Mouse (Mus musculus) cerebellum, adult 18-20 months (tissue): Measurements from ENCODE around the gene Gfpt1.
"Not testable (repeated sequence)": the region's sequence is repeated elsewhere in the genome, so short reads cannot be mapped to it uniquely, and the experiment has no call there.

Experiments used
- DNase-seq, 2 experiments: peaks; one replicate each; pipeline ENCODE4 v3.0.0; 2021

The Gfpt1 gene

GRCm38 (mm10) chr6:87042337-87043130, at the start of gene Gfpt1:
Gene Gfpt1, plus strand, starts transcription at chr6:87042846.
- peak; percentile 95 to 98 for DNase-seq

GRCm38 (mm10) chr6:86994254-86994653, 48.4 kb upstream of the Gfpt1 start:
- no peak for DNase-seq

DNA sequence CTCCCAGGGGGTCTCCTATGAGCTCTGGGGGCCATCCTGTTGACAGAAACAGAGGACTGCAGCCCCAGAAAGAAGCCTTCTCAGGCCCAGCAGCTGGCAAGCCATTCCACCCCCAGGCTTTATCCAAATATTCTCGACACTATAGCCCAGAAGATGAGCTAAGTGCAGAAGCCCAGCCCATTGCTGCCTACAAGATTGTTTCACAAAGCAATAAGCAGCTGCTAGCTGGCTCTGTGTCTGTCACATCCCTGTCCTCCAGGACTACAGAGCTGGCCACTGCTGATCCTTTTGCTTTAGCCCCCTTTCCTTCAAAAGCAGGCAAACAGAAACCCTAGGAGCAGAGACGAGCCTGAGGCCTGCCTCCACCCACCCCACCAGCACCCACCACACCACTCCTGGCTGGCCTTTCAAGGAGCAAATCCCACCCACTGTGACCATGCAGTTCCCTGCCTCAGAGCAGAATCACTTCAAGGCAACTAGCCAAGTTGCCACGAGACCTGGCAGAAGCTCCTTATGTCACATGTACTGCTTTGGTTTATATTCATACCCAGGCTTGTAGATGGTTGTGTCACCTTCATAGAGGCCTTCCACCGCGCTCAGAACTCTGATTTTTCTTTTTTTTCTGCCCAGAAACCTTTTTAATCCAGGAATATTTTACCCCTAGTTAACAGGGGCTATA, 45.9 kb upstream of the Gfpt1 start:
- peak; percentile 61 to 62 for DNase-seq

DNA sequence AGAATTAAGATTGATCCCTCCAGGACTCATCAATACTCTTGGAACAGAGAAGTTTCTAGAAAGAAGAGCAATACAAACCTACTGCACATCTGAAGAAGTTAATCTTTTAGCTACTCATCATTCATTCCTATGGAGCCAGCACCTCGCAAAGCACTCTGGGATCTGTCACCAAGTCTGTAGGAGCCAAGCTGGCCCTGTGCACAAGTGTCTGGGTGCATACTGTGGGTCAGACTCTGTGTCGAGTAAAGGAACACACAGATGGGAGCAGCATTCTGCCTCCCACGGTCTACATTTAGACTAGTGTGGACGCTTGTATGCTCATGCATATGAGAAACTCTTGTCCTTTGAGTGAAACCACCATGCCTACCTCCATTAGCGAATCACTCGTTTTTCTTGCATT, 45.3 kb upstream of the Gfpt1 start:
- no peak for DNase-seq

- DNase-seq: no peak
These were observed 40.7 kb upstream of the Gfpt1 start for GRCm38 (mm10) chr6:87001995-87002394.

- peak; percentile 82 to 87 for DNase-seq
These were observed 40.1 kb upstream of the Gfpt1 start for GRCm38 (mm10) chr6:87002521-87003055.

DNA sequence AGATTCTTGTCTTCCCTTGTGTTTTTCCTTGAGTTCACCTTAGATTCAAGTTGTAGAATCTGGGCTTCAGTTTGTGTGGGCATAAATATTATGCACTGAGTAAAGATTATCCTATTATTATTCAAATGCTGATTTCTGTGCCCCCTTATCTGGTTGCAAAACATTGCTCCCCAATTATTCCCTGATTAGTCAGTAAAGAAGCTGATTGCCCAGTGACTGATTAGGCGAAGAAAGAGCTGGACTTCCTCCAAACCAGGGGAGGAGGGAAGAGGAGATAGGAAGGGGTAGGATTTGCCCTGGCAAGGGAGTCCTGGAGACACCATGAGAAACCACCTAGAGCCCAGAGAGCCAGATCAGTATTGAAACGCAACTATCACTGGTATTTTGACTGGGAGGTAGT, 38.5 kb upstream of the Gfpt1 start:
- DNase-seq: no peak

- no peak for DNase-seq
These were observed 37.1 kb upstream of the Gfpt1 start for GRCm38 (mm10) chr6:87005577-87005976.

DNA sequence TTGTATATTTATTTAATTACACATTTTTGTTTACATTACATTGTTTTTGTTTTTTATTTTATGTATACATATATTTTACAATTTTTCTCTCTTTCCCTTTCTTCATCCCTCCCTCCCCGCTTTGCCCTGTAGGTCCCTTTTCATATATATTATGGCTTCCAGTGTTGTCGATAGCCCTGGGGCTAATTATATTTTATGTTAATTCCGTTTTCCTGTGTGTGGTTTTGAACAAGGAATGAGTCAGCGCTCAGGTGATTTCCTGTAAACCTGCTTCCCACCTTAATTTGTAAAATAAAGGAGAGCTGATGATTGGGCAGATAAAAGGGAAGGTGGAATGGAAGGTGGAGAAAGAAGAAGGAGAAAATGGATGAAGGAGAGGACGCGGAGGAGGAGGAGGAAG, 33.8 kb upstream of the Gfpt1 start, which contains the start of gene Nfu1:
Nfu1 (plus strand) TSS at position 350 of the 400 bp plus-strand sequence.
- DNase-seq: no peak

- DNase-seq: peak; percentile 95 to 96
These were observed 32.8 kb upstream of the Gfpt1 start for GRCm38 (mm10) chr6:87009692-87010328.

- peak; percentile 21 to 45 for DNase-seq
These were observed 25.7 kb upstream of the Gfpt1 start for GRCm38 (mm10) chr6:87016916-87017315.

DNA sequence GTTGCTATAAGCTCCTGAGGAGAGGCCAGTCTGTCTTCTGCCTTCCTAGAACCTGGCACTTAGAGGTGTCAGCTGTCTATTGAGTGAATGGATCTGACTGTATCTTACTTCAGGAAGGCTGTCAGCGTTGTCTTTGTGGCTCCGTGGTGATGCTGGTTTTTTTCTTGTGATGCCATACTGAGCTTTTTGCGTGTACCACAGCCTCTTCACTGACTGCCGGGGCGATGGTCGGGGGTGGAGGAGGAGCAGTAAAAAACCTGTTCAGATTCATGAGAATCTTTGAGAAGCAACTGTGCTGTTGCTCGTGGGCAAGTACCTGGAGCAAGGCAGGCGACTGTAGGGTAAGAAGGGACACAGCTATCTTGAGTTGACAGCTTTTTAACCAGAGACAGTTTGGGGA, 23.8 kb upstream of the Gfpt1 start:
- DNase-seq: no peak

GRCm38 (mm10) chr6:87021791-87022190, 20.9 kb upstream of the Gfpt1 start:
- no peak for DNase-seq

GRCm38 (mm10) chr6:87026980-87027379, 15.7 kb upstream of the Gfpt1 start:
- DNase-seq: no peak

DNA sequence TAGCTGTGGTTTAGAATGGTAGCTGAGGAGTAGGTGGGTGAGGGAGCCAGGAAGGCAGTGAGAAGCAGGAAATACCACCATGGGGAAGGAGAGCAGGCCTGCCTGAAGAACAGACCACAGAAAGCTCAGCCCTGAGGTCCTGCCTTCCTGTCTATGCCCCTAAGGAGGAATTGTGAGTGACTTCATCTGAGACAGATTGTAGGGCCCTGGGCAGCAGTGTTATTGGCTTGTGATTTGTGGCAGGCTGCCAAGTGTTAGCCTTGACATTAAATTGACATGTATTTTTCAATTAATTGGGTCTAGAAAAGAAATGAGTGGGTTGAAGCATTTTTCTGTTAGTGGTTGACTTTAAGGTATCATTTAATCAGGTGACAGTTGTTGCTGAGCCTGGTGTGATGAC, 13.8 kb upstream of the Gfpt1 start:
- DNase-seq: no peak

- not testable (repeated sequence) for DNase-seq
These were observed 11.3 kb upstream of the Gfpt1 start for GRCm38 (mm10) chr6:87031310-87031709.

DNA sequence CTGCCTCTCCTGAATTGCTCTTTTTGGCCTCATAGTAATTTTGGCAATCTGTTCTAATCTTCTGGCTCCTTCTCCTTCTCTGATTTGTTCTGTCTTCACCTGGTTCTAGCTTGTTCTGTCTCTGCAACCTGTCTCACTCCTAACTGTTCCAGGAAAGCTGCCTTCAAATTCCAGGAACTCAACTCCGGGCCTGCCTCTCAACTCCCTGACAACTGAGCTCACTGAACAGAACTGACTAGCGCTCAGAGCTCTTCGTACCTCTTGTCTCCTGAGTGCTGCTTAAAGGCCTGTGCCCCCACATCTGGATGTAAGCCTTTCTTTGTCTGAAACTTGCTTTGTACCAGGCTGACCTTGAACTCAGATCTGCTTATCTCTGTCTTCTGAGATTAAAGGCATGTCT, 10.2 kb upstream of the Gfpt1 start:
- no peak for DNase-seq

- no peak for DNase-seq
These were observed 8.3 kb upstream of the Gfpt1 start for GRCm38 (mm10) chr6:87034395-87034794.

GRCm38 (mm10) chr6:87037826-87038620, 4.6 kb upstream of the Gfpt1 start:
- DNase-seq: no peak

DNA sequence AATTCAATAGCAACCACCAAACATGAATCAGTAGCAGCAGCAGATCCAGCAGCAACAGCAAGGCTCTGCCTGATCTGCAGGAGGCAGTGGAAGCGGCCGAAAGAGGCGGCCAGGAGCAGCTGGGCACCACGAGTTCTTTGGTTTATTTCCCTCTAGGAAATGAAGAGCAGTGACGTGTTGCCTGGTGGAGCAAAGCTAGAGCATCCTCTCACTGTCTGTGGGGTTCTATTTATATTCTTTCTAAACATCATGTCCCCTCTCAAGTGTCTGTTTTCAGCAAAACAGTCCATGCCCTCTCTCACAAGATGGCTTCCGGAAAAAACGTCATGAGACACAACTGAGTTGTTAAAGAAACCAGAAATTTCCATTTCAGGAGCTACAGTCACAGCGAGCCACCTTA, 3.5 kb upstream of the Gfpt1 start:
- no peak for DNase-seq

DNA sequence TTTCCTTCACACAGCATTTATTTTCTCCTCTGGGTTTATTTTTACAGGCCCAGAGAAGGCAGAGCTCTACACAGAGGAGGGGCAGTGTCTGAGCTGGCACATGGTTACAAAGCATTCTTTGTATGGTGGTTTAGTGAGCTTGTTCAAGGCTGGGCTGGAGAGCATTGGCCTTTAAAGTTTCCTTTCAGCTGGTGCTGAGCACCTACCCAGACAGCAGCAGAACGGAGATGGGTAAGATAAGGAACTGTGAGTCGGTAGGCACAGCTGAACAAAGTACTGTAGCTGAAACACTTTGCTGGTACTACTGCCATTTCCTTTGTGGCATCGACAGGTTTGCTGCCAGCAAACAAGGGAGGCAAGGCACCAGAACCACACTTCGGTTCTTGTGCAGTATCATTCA, 1.7 kb upstream of the Gfpt1 start:
- no peak for DNase-seq

GRCm38 (mm10) chr6:87041431-87041830, 1.2 kb upstream of the Gfpt1 start:
- DNase-seq: no peak

GRCm38 (mm10) chr6:87042004-87042336, 676 bp upstream of the Gfpt1 start:
- DNase-seq: no peak
